Mouse (Mus musculus): Measurements from ENCODE around the gene Arl13b.

Gene Arl13b

DNA sequence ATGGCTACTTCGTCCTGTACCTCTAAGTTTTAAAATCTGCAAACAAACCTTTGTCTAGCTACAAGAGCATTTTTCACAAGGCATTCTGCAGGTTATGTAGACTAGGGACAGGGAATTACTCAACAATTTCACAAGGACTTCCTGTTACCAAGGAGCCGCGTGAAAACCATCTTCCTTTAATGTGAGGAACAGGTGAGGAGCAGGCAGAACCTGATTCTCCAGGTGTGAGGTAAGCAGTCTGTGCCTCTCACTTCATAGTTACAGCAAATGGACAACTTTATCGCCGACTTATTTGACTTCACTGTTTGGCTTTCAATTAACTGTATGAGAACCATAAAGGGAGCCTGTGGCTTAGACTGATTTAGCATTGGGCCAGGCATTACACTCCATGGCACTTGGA, 32.3 kb downstream of the Arl13b start, which contains the start of gene Stx19:
TSS of gene Stx19 (plus strand) at position 186 of the 400 bp plus-strand sequence.
- no peak for DNase-seq (ENCODE audit: low read depth)

DNA sequence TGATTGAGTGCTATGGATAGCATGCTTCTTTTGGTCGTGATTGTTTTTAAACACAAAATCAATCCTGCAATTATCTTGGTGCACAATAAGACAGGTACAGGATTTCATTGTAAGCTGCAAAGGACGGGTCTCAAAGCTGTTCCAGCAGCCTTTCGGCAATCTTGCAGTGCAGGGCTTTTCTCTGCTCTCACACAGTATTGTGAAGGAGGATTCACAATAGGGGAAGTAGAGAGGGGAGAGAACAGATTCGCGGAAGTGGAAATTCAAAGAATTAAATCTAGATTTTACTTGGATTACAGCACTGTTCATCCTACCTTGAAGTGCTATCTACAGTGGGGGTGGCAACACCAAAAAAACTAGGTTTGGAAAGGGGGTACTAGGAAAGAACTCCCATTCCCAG, 33.0 kb downstream of the Arl13b start:
- no peak for DNase-seq (ENCODE audit: low read depth)

DNA sequence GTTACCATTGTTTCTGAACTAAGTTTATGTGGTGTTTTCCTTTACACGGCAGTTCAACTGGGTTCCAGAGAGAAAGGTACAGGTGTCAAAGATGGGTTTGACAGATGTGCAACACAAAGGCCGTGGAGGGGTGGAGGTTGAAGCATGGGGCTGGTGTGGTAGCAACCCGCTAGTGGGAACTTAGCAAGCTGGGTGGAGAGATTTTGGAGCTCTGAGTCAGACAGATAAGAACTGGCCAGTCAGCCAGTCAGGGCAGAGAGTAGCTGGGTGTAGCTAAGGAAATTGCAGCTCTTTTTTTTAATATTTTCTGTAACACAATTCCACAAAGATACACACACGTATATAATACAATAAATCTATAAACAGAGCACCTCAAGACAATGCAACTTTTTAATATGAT, 36.0 kb downstream of the Arl13b start:
- no peak for DNase-seq (ENCODE audit: low read depth)

DNA sequence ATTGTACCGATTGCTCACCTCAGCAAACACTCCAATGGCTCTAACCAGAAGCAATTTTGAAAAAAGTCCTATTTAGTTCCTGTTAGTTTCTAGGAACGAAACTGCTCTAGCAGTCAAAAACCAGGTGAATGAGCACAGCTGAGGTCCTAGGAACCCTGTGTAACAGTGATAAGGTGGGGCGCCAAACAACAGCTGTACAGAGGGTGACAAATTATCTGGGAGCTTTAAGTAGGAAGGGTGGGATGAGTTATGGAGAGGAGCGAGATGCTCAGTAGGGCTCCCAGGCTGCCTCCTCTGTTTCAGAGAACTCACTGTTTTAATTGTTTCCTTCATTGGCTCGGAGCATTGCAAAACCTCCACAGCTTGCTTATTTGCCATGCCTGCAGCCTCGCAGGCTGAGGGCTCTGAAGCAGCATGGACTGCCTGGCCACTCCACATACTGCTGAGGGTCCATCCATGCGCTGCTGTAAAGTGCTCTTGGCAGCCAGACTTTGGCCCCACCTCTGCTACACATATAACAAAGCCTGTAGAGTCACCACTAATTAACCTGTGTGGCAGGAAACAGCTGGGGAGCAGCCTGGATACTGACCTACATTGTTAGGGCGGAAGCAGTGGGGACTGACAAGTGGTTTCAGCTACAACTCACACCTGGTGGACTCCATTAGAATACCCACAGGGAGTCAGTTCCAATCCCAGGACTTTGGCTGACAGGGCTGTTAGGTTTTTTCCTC, 39.4 kb downstream of the Arl13b start:
- DNase-seq (ENCODE audit: low read depth): no peak

DNA sequence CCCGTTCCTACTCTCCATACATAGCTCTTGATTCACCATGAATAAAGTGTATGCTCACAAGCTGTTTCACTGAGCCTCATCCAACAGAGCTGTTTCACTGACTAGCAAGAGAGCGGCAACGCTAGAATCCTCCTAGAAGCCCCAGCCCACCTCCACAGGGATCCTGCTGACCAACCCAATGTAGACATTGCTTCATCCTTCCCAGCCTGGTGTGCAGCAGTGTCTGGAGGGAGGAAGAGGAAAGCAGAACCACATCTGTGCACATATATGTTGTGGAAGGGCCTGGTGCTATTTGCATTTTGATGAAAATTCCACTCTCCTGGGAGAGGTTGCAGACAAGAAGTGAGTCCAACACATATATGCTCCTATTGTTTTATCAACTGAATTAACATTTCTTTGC, 42.2 kb downstream of the Arl13b start:
- DNase-seq (ENCODE audit: low read depth): no peak

DNA sequence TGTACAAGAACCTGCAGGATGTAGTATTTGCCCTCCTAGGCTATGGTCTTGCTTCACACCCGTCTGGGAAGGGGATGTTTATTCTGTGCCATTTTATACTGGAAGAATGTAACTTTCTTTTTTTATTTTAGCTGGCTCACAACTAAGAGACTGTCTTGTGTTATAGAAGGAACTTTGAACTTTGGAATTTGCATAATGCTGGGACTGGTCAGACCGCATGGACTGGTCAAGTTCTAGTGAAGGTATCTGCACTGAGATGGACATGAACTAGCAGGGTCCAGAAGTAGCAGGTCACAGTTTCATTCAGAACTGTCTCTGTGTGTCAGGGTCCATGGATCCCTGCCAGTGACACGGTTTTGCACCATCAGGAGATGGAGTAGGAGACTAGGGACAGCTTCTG, 47.0 kb downstream of the Arl13b start:
- no peak for DNase-seq (ENCODE audit: low read depth)

DNA sequence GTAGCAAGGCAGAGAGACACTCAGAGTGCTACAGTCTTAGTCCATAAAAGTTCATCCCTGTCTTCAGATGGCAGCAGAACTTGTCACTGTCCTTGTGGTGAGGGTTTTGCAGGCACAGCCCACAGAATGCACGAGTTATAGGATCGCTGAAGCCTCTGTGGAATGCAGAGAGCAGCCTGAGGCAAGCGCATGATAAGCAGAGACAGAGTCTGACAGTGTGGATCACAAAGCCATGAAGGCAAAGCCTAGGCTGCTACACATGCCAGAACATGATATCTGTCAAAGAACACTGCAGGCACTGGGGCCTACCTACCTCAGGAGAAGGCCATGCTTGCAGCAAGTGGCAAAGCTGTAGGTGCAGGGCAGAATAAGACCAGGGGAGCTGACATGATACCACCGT, 47.4 kb downstream of the Arl13b start:
- DNase-seq (ENCODE audit: low read depth): no peak

DNA sequence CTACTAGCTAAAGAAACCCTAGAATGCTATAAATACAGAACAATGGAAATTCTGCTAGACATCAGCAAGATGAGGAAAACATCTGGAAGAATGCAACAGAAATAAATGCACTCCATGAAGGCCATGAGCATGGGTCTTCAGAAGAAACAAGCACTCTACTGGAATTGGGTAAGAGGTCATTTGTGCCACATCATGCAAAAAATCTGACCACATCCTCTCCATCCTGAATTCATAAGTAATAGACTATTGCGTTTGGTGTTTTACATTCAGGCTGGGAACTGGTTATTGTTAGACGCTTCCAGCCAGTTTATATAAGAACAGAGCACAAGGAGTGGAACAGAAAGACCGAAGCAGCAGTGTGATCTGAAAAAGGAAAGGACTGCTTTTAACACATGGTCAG, 48.0 kb downstream of the Arl13b start:
- no peak for DNase-seq (ENCODE audit: low read depth)

DNA sequence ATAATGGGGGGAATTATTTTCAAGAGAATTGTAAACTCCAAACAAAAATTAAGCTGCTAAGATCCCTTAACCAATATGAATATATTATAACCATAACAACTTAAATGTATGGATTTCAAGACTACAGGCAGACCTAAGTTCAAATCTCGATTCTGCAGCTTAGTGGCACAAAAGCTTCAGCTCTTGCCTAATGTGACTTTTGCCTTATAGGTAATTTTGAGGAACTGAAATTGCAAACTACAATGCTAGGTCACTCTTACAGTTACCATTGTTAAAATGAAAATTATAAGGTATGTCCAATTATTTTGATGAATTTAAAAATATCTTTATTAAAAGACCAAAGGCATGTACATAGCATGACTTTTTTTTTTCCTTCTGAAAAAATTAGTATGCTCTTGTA, 50.2 kb downstream of the Arl13b start:
- DNase-seq (ENCODE audit: low read depth): no peak

DNA sequence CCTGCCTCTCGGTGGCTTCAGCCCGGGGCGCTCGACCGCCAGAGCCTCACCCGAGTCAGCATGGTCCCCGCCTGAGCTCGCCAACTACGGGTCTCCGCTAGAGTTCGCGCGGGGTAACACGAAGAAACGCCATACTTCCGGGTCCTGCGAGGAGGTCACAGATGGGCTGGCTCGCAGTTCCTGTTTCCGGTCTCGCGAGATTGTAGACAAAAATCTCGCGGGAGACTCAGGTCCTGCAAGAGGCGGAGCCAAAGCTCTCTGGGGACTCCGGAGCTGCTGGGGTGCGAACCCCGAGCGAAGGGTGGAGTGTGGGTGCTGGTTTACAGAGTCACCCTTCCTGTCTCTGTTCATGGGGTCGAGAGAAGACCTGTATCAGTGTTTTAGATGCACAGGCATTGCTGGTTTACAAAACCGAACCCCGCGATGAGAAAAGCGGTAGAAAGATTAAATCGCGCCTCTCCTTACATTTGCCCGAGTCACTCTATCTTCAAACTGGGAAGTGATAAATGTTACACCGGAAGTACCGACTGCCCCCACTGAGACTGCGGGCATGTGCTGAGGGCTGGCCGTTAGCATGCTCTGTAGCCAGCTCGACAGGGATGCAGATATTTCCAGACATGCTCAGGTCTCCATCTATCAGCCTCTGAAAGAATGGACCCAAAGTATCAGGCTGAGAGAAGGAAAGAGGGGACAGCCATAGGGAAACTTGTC, 60.1 kb downstream of the Arl13b start, which contains the start of gene Nsun3:
TSS of gene Nsun3 (minus strand) at position 198 of the 711 bp plus-strand sequence.
- peak; percentile 93 for DNase-seq (ENCODE audit: low read depth)

DNA sequence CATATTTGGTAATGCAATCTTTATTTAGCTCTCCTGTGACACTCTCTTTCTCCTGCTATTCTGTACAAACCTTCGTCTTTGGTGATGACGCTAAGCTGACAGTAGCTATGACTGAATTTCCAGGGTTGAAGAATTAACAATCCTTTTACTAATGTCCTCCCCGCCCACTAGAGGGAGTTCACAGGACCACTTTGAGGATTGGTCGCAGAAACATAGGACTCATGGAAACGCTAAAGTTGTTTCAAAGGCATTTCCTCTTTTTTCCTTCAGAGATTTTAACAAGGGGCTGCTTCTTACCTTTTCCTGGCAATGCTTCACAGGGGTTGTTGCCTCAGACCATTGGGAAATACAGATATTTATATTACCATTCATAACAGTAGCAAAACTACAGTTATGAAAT, 64.6 kb downstream of the Arl13b start:
- DNase-seq (ENCODE audit: low read depth): no peak

DNA sequence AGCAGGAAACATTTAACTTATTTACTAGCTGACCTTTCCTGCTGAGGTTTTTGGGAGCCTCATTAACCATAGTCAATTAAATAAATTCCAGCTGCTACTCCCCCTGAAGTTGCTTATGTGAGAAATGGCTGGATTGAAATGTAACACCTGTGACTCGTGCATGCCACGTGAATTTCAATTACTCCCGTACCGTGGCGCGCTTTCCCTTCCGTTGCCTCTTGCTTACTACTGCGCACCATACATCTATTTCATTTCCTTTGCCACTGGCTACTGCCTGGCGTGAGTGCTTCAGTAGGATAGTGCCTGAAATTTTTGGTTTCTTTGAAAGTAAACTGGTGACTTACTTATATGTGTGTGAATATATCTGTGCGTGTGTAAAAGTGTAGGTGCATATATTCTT, 68.6 kb downstream of the Arl13b start:
- no peak for DNase-seq (ENCODE audit: low read depth)

DNA sequence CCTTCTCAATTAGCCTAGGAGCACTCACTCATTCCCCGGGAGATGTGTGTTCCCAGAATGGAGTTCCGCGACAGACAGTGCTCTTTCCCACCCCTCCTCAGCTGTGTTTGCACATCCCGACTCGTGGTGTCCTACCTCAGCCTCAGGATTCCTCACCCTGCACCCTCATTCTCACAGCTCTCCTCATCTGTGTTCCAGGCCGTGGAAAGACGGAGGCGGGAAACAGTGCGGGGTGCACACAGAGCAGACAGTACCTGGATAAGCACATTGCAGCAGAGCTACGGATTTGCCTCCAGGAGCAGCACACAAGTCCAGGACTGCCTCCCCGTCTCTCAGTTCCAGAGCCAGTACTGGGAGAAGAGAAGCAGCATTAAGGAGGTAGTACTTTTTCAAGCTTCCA, 70.8 kb downstream of the Arl13b start:
- no peak for DNase-seq (ENCODE audit: low read depth)

DNA sequence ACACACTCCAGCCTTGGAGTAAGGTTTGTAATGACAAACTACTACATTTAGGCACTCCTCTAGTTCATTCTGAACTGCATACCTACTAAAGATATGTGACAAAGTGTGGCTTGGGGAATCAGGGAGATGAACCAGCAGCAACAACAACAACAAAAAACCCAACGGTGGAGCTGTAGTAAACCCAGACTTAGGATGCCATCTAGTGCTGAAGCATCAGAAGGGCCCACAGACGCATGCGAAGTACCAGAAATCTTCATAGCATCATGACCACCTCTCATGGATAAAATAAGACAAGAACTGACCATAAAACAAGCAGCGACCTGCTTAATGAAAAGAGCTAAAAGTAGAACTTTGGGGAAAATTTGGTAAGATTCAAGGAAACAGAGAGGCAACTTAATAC, 73.4 kb downstream of the Arl13b start:
- DNase-seq (ENCODE audit: low read depth): no peak

DNA sequence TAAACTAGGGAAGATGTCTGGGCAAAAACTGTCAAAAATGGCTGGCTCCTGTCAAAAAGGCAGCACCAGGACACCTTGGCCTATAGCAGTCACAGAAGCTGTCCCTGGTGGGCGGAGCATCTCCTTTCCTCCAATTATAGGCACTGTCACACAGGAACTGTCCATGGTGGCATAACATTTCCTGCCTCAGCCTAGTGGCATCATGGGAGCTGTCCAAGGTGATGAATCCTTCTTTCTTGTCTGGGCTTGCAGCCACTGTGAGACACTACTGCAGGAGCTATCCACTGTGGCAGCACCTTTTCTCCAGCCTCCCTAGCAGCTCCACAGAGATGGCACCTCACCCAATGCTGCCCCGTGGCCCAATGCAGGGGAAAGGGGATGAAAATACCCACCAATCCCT, 88.5 kb downstream of the Arl13b start:
- DNase-seq (ENCODE audit: low read depth): peak; percentile 80

DNA sequence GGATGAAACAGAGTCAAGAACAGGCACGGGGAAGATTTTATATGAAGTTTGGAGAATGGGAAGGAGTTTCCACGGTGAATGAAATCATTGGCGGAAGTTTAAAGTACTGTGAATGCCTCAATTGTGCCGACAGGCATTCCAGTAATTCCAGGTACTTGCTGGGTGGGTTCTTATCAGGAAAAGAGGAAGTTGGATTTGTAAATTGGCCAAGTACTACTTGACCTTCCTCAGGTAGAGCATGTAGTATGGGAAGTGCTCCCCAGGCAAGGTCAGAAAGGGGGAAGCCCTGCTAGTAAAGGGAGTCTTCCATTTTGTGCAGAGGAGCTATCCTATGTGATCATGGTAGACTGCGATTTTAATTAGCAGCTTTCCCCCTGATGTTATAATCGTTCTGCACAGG, 91.5 kb downstream of the Arl13b start:
- DNase-seq (ENCODE audit: low read depth): no peak

DNA sequence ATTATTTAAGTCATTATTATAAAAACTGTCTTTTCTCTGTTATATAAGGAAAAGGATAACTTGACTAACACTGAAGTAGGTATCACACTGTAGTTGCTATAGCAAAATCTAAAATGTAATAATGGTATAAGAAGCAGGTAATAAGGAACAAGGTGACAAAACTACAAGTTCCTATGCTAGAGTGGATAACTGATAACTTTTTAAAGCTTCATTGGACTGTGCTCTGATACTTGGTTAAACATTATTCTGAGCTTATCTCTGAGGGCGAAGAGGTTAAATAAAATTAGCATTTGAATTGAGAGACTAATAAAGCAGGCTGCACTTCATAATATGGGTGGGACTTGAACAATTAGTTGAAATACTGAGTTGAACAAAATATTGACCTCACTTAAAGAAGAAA, 93.2 kb downstream of the Arl13b start:
- DNase-seq (ENCODE audit: low read depth): no peak

DNA sequence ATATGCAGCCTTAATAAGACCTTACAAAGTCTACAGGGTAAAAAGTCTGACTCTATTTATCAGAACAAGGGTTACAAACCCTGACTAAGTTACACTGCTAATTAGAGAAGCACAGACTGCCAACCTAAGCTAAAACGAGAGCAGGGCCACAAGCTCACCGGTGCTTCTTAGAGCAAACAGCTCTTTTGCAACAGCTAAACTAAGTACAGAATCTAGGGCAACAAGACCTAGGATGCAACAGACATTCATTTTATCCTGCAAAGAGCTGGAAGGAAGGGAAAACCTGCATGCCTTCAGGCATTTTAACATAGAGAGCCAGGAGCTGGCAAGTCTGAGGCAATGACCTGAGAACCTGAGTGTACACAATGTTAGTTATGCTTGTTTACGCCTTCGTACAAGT, 93.8 kb downstream of the Arl13b start:
- DNase-seq (ENCODE audit: low read depth): no peak

DNA sequence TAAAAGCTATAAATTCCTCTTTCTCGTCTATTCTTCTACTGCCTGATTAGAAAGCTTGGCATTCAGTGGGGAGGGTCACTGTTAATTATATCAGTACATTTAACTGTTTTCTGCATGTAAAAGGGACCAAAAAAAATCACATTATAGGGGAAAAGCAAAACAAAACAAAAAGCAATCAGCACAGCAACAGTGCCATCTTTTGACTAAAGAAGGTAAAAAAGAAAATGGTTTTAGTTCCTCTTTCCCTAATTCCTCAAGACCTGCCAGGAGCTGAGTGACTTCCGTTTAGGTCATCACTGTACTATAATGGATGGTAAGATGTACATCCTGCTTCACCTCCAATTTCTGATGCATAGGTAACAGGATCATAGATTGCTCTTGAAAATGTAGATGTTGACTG, 101.0 kb downstream of the Arl13b start:
- DNase-seq (ENCODE audit: low read depth): no peak
